Mouse (Mus musculus) CD4-positive, CD25-positive, alpha-beta regulatory T cell, adult 2 months (primary cell): ENCODE measurements around the gene Gm43951.
A peak's percentile ranks its signal among the peaks of the same experiment; 100 is the strongest.
"Not testable (repeated sequence)": the region's sequence is repeated elsewhere in the genome, so short reads cannot be mapped to it uniquely, and the experiment has no call there.

ENCODE experiments used
- DNase-seq: peaks from one replicate; pipeline ENCODE4 v3.0.0-alpha.2; 2012; ENCODE audit warnings: low read depth, low spot score

The Gm43951 gene

GRCm38 (mm10) chr11:72203440-72203839 is 3.2 kb downstream of the Gm43951 start:
- no peak for DNase-seq

GRCm38 (mm10) chr11:72196506-72196905 is 10.1 kb downstream of the Gm43951 start:
- DNase-seq, result peak; percentile 58

- DNase-seq, result no peak
Observed at GRCm38 (mm10) chr11:72194259-72194658, 12.4 kb downstream of the Gm43951 start.

- no peak for DNase-seq
Observed at GRCm38 (mm10) chr11:72190857-72191256, 15.8 kb downstream of the Gm43951 start.

- DNase-seq, result no peak
Observed at GRCm38 (mm10) chr11:72184252-72184651, 22.4 kb downstream of the Gm43951 start.

- DNase-seq, result no peak
Observed at GRCm38 (mm10) chr11:72181136-72181535, 25.5 kb downstream of the Gm43951 start.

GRCm38 (mm10) chr11:72180556-72180955 is 26.1 kb downstream of the Gm43951 start:
- no peak for DNase-seq

- no peak for DNase-seq
Observed at GRCm38 (mm10) chr11:72176553-72176952, 30.1 kb downstream of the Gm43951 start.

GRCm38 (mm10) chr11:72175966-72176365 is 30.7 kb downstream of the Gm43951 start:
- DNase-seq, result no peak

GRCm38 (mm10) chr11:72174721-72175120 is 31.9 kb downstream of the Gm43951 start:
- DNase-seq, result no peak

- DNase-seq, result no peak
Observed at GRCm38 (mm10) chr11:72173506-72173905, 33.1 kb downstream of the Gm43951 start.

- not testable (repeated sequence) for DNase-seq
Observed at GRCm38 (mm10) chr11:72171906-72172305, 34.7 kb downstream of the Gm43951 start.

- no peak for DNase-seq
Observed at GRCm38 (mm10) chr11:72169871-72170270, 36.8 kb downstream of the Gm43951 start.

GRCm38 (mm10) chr11:72163198-72163597 is 43.4 kb downstream of the Gm43951 start:
- DNase-seq, result no peak

- no peak for DNase-seq
Observed at GRCm38 (mm10) chr11:72156624-72157023, 50.0 kb downstream of the Gm43951 start.

- no peak for DNase-seq
Observed at GRCm38 (mm10) chr11:72155981-72156428, 50.6 kb downstream of the Gm43951 start.

- no peak for DNase-seq
Observed at GRCm38 (mm10) chr11:72155186-72155980, 51.3 kb downstream of the Gm43951 start.
